Mouse (Mus musculus): Measurements from ENCODE around the gene Casp12. TPM values are rescaled to one million over a fixed set of nuclear protein-coding genes. Genes with fewer than 3 reads are reported as not detected.
"Not testable (repeated sequence)": the region's sequence is repeated elsewhere in the genome, so short reads cannot be mapped to it uniquely, and the experiment has no call there.

The Casp12 gene
- polyA plus RNA-seq, 1 experiment from 2014 or later = 0.15 TPM

DNA sequence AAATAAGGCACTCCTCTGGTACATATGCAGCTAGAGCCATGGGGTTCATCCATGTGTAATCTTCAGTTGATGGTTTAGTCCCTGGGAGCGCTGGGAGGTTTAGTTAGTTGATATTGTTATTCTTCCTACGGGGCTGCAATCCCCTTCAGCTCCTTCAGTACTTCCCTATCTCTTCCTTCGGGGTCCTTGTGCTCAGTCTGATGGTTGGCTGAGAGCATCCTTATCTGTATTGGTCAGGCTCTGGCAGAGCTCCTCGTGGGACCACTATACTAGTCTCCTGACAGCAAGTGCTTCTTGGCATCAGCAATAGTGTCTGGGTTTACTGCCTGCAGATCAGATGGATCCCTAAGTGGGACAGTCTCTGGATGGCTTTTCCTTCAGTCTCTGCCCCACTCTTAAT is 2.2 kb downstream of the Casp12 start:
- Histone ChIP-seq H3K27me3 (no peaks in the 10 kb centered on the region), H3K36me3 (no peaks in the 10 kb centered on the region), H3K4me1 (replicated peaks) (no peaks in the 10 kb centered on the region), H3K27ac (no peak overlapping the region), H3K9ac (replicated peaks) (no peak overlapping the region), H3K4me2 (replicated peaks) (no peak overlapping the region), H3K9me3 (no peaks in the 10 kb centered on the region), H3K4me3 (replicated peaks) (no peak overlapping the region)
- ATAC-seq = no peak
- 82% methylated on average over 4 of the region's 4 CpGs for WGBS

GRCm38 (mm10) chr9:5353673-5354072 is 8.4 kb downstream of the Casp12 start:
- Histone ChIP-seq H3K4me2 (replicated peaks) (no peak overlapping the region), H3K9me3 (no peaks in the 10 kb centered on the region), H3K27me3 (no peaks in the 10 kb centered on the region), H3K4me1 (replicated peaks) (no peaks in the 10 kb centered on the region), H3K36me3 (no peaks in the 10 kb centered on the region), H3K9ac (replicated peaks) (no peak overlapping the region), H3K4me3 (replicated peaks) (no peak overlapping the region), H3K27ac (no peak overlapping the region)
- no peak for ATAC-seq
- 88% methylated on average over 2 of the region's 2 CpGs for WGBS

DNA sequence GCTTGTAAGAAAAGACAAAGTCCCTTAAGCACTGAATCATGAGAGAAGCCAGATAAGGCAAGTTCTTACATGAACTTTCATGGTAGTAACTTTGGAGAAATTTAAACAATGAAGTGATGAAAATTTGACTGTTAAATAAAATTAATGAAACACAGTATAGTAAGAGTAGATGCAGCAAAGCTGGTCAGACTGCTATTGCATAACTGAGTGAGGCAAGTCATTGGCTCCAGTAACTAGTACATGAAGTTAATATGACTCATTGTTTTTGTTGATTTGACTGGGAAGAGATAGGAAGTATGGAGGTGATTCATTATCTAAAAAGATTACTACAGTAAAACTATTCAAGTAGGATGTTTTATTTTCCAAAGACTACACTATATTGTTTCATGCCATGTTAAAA is 11.6 kb downstream of the Casp12 start:
- ATAC-seq = no peak
- Histone ChIP-seq H3K36me3 (no peaks in the 10 kb centered on the region), H3K4me3 (replicated peaks) (no peak overlapping the region), H3K9ac (replicated peaks) (no peak overlapping the region), H3K4me1 (replicated peaks) (no peaks in the 10 kb centered on the region), H3K9me3 (no peaks in the 10 kb centered on the region), H3K4me2 (replicated peaks) (no peak overlapping the region), H3K27me3 (no peaks in the 10 kb centered on the region), H3K27ac (no peak overlapping the region)

- H3K27ac ChIP-seq = no peak overlapping the region
- ATAC-seq = no peak
- H3K4me2 ChIP-seq (replicated peaks) = no peak overlapping the region
- H3K4me3 ChIP-seq (replicated peaks) = no peak overlapping the region
- H3K4me1 ChIP-seq (replicated peaks) = no peaks in the 10 kb centered on the region
- H3K27me3 ChIP-seq = no peaks in the 10 kb centered on the region
- no peak overlapping the region for H3K9ac ChIP-seq (replicated peaks)
- no peaks in the 10 kb centered on the region for H3K36me3 ChIP-seq
- no peaks in the 10 kb centered on the region for H3K9me3 ChIP-seq
These were observed 48.3 kb downstream of the Casp12 start for GRCm38 (mm10) chr9:5393561-5393960.

- ATAC-seq; H3K4me3 ChIP-seq (replicated peaks); H3K4me1 ChIP-seq (replicated peaks); H3K9me3 ChIP-seq; H3K4me2 ChIP-seq (replicated peaks); H3K36me3 ChIP-seq; H3K27me3 ChIP-seq; H3K27ac ChIP-seq; H3K9ac ChIP-seq (replicated peaks): not testable (repeated sequence)
- WGBS = 88% methylated on average over 5 of the region's 5 CpGs
These were observed 50.6 kb downstream of the Casp12 start for GRCm38 (mm10) chr9:5395861-5396260.

DNA sequence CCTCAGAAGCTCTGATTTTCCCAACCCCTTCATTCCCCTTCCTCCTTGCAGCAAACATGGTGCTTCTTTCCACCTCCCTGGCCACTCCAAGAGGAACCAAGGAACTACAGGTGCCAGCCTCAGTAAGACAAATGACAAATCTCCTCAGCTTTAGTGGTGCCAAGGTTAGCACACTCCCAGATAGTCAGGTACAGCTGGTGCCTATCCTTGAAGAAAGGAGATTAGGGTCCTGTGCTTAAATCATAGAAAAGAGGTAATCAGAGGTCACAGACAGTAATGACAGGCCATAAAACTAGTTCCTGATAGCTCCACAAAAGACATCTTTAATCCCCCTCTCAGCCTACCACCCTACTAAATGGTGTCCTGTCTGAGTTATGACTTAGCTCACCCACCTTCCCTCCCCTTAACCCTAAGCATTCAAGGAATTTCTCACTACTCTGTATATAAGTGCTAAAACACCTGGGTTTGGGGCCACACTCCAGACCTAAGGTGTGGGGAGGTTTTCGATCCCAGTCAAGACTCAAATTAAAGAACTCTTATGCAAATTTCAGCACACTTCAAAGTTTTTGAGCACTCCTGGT is 65.8 kb downstream of the Casp12 start:
- H3K4me3 ChIP-seq (replicated peaks) = no peak overlapping the region
- WGBS = 95% methylated on average over 1 of the region's 1 CpGs
- no peak overlapping the region for H3K4me2 ChIP-seq (replicated peaks)
- no peak for ATAC-seq
- no peaks in the 10 kb centered on the region for H3K9me3 ChIP-seq
- H3K27ac ChIP-seq = no peak overlapping the region
- H3K4me1 ChIP-seq (replicated peaks) = peaks cover 13% of the 10 kb centered on the region; the same call in 1 of the 2 replicates
- no peaks in the 10 kb centered on the region for H3K36me3 ChIP-seq
- no peaks in the 10 kb centered on the region for H3K27me3 ChIP-seq
- no peak overlapping the region for H3K9ac ChIP-seq (replicated peaks)

DNA sequence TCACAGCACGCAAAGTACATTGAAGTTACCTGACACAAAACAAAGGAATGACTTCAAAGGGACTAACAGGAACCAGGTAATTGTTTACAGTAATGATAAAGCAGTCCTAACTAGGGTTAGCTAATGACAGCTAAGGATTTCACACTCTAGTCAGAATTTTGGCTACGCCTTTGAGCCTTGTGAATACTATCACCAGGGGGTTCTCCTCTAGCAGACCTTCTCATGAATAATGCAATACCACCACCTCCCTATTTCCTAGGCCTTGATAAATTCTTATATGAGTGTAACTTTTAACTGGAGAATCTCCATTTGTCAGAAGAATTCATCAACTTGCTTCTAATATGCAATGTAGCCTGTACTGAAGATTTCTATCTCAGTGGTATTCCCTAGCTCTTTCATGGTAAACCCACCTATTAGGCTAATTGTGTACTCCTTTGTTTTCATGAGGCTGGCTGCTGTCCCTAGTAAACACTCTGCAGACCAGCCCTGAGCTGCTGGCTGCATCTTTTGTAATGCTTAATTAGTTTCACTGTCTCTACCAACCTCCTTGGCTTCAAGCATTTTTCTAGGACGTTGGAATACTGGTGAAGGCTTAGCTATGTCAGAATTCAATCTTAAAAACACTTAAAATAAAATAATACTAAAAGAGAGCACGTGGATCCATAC is 67.3 kb downstream of the Casp12 start:
- H3K9me3 ChIP-seq = no peaks in the 10 kb centered on the region
- no peaks in the 10 kb centered on the region for H3K36me3 ChIP-seq
- ATAC-seq = peak; percentile 88
- no peaks in the 10 kb centered on the region for H3K27me3 ChIP-seq
- no peak overlapping the region for H3K4me3 ChIP-seq (replicated peaks)
- no peak overlapping the region for H3K4me2 ChIP-seq (replicated peaks)
- H3K9ac ChIP-seq (replicated peaks) = no peak overlapping the region
- 19% methylated on average over 4 of the region's 4 CpGs for WGBS
- 0 out of 2 replicates have a peak overlapping the region, but pooled peaks have one; percentile 21 for H3K27ac ChIP-seq
- peaks cover 13% of the 10 kb centered on the region; the same call in 1 of the 2 replicates for H3K4me1 ChIP-seq (replicated peaks)

DNA sequence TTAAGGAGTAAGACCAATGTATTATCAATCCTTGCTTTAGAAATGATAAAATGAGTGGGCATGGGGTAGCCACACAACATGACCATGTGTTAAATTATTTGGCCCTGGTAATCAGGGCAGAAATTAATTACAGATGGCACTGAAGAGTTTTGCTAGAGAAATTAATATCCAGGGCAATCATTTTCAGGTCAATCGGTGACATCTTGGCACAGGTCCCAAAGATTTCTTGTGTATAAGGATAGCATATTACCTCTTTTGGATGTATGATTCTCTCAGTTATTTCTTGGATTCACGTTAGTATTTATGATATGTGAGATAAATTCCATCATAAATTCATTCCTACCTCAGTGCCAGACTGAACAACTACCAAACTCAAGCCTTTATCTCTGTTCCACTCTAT is 72.6 kb downstream of the Casp12 start:
- ATAC-seq = no peak

More for the DNA sequence above, 72.6 kb downstream of the Casp12 start:
- H3K9me3 ChIP-seq = no peaks in the 10 kb centered on the region
- peaks cover 4% of the 10 kb centered on the region; the same call in 1 of the 2 replicates for H3K4me1 ChIP-seq (replicated peaks)
- no peak overlapping the region for H3K9ac ChIP-seq (replicated peaks)
- no peaks in the 10 kb centered on the region for H3K27me3 ChIP-seq
- H3K4me2 ChIP-seq (replicated peaks) = no peak overlapping the region
- no peak overlapping the region for H3K4me3 ChIP-seq (replicated peaks)
- WGBS = 69% methylated on average over 2 of the region's 2 CpGs
- no peak overlapping the region for H3K27ac ChIP-seq
- H3K36me3 ChIP-seq = no peaks in the 10 kb centered on the region

Other genes starting within 250 kb of the Casp12 start
- 0.58 and 0.95 TPM in 2 replicates for gene Casp1, start 46.9 kb upstream of the Casp12 start, polyA plus RNA-seq (2015; fragmentation: Nextera tagmentation; extraction: Ambion mirVana)
- 0.36 and 0.44 TPM in 2 replicates for gene Casp4, start 36.6 kb upstream of the Casp12 start, polyA plus RNA-seq (2015; fragmentation: Nextera tagmentation; extraction: Ambion mirVana)